Mouse (Mus musculus) bone marrow, adult 2 months (tissue): Measurements from ENCODE around the gene Ptpn13. TPM values are rescaled to one million over a fixed set of nuclear protein-coding genes. Genes with fewer than 3 reads are reported as not detected.
A peak's percentile ranks its signal among the peaks of the same experiment; 100 is the strongest.

Source experiments
- H3K27ac ChIP-seq: fragments of 200-500 bp; 2 replicates; pipeline ENCODE4 v1.5.1; 2012; ENCODE audit warnings: low read depth, mild to moderate bottlenecking, control low read depth, inconsistent platforms, low read length; ENCODE audit not compliant: control insufficient read depth, poor library complexity, insufficient read depth
- H3K4me1 ChIP-seq: fragments of 200-500 bp; 2 replicates; pipeline ENCODE4 v1.6.1; 2011; ENCODE audit warnings: low read length; ENCODE audit not compliant: control insufficient read depth, insufficient read depth
- H3K4me3 ChIP-seq: fragments of 200-500 bp; replicated peaks from 2 replicates; pipeline ENCODE3; 2011; ENCODE audit warnings: mild to moderate bottlenecking, low read depth, low read length, control low read depth; ENCODE audit not compliant: control insufficient read depth
- CTCF ChIP-seq: fragments of 200-500 bp; IDR thresholded peaks from 2 replicates; pipeline ENCODE4 v1.5.1; 2011; ENCODE audit warnings: low read length, control low read depth; ENCODE audit not compliant: control insufficient read depth, insufficient read depth
- POLR2A ChIP-seq: fragments of 200-500 bp; IDR thresholded peaks from 2 replicates; pipeline ENCODE4 v1.6.1; 2011; ENCODE audit warnings: low read depth, mild to moderate bottlenecking, control low read depth, low read length, borderline replicate concordance; ENCODE audit not compliant: control insufficient read depth
- WGBS: fragments of 180-500 bp; shearing (Covaris S2); methylation state at CpG from one replicate; pipeline ENCODE4 v1.1.7; 2018; 5-methylcytosine and 5-hydroxymethylcytosine counted together
- polyA plus RNA-seq: library from polyadenylated mRNA; stranded (reverse); fragments of >200 nt; gene quantifications from 2 replicates; pipeline ENCODE4 v1.2.4, GENCODE M21; 2011; ENCODE audit warnings: low replicate concordance; ENCODE audit not compliant: missing spikeins, insufficient read depth, insufficient read length

Ptpn13 gene
- polyA plus RNA-seq, 1 experiment: 2.4 TPM

DNA sequence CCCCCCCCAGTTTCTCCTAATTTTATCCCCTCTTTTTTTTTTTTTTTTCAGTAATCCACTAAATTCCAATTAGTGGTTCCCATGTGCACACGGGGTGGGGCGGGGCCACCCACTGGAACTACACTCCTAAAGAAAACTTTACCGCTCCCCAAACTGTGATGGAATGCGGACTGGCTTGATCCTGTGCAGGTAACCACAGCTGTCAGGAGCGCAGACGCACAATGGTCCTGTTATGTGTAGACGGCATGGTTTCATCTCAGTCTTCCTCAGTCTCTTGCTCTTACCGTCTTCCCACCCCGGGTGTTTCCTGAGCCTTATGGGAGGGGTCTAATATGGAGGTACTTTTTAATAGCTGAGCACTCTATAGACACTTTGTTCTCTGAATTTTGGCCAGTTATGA is 7.0 kb upstream of the Ptpn13 start:
- no peak overlapping the region for H3K27ac ChIP-seq
- 85% methylated on average over 9 of the region's 9 CpGs for WGBS
- H3K4me3 ChIP-seq: no peak overlapping the region
- no peaks in the 10 kb centered on the region for H3K4me1 ChIP-seq
- TF ChIP-seq POLR2A (no peak), CTCF (no peak)

DNA sequence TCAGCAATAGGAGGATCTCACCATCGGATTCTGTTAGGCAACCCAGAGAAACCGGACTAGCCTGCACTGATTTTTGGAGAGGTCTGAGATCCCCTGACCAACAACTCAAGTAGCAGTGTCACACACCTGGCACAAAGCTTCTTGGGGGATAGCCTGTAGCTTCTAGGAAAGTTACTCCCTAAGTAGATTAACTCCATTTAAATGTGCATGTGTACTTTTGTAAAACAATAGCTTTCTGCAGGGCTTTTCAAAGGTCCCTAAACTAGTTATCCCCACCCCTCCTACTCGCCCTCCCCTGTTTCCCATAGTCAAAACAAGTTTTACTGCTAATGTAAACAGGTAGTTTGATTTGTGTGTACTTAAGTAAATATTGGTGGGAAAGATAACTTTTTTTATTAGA is 6.1 kb upstream of the Ptpn13 start:
- Histone ChIP-seq H3K4me1 (no peaks in the 10 kb centered on the region), H3K27ac (no peak overlapping the region), H3K4me3 (no peak overlapping the region)
- WGBS: 80% methylated on average over 3 of the region's 3 CpGs
- TF ChIP-seq CTCF (no peak), POLR2A (no peak)

DNA sequence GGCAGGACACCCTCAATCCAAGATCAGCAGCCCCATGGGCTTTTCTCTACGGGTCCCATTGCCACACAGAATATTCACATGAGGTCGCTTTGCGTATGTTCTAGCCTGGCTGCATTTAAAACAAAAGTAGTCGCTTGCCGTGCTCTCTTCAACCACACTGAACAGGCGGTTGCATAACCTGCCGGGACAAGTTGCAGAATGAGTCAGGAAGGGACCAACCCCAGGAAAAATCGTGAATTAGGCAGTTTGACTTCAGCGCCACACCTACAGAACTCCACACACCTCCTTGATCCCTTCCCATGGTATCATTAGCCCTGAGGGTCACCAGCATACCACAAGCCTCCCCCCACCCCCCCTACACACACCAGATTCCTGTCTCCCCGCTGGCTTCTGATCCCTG is 4.4 kb upstream of the Ptpn13 start:
- Histone ChIP-seq H3K4me3 (no peak overlapping the region), H3K4me1 (no peaks in the 10 kb centered on the region), H3K27ac (no peak overlapping the region; the same call in 1 of the 2 replicates)
- WGBS: 48% methylated on average over 10 of the region's 10 CpGs
- TF ChIP-seq CTCF: no peak
- no peak for TF ChIP-seq POLR2A

DNA sequence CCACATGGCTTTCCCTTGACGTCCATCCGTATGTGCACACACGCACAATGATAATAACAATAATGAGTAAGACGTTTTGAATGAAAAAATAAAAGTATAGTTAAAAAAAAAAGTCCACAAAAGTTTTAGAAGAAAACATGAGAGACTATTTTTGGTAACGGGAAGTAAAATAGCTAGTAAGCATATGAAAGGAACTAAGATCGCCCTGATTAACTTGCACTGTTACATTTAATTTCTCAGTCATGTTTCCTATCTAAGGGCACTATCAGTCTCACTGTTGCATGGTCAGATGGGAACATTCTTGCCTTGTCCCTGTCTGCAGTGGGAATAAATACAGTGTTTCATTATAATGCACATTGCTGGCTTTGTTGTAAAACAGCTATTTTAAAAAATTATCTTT is 2.4 kb upstream of the Ptpn13 start:
- Histone ChIP-seq H3K4me1 (no peaks in the 10 kb centered on the region), H3K27ac (no peak overlapping the region), H3K4me3 (no peak overlapping the region)
- WGBS: 35% methylated on average over 6 of the region's 6 CpGs
- TF ChIP-seq POLR2A: no peak
- TF ChIP-seq CTCF: no peak

GRCm38 (mm10) chr5:103423305-103423926 is 1.6 kb upstream of the Ptpn13 start:
- H3K4me3 ChIP-seq: no peak overlapping the region
- TF ChIP-seq CTCF (no peak), POLR2A (no peak)
- H3K4me1 ChIP-seq: no peaks in the 10 kb centered on the region
- no peak overlapping the region for H3K27ac ChIP-seq
- 37% methylated on average over 6 of the region's 6 CpGs for WGBS

- H3K27ac ChIP-seq: no peak overlapping the region
- WGBS: 61% methylated on average over 5 of the region's 5 CpGs
- H3K4me3 ChIP-seq: no peak overlapping the region
- H3K4me1 ChIP-seq: no peaks in the 10 kb centered on the region
- TF ChIP-seq CTCF (no peak), POLR2A (no peak)
Observed at GRCm38 (mm10) chr5:103423927-103424315, 1.1 kb upstream of the Ptpn13 start.

DNA sequence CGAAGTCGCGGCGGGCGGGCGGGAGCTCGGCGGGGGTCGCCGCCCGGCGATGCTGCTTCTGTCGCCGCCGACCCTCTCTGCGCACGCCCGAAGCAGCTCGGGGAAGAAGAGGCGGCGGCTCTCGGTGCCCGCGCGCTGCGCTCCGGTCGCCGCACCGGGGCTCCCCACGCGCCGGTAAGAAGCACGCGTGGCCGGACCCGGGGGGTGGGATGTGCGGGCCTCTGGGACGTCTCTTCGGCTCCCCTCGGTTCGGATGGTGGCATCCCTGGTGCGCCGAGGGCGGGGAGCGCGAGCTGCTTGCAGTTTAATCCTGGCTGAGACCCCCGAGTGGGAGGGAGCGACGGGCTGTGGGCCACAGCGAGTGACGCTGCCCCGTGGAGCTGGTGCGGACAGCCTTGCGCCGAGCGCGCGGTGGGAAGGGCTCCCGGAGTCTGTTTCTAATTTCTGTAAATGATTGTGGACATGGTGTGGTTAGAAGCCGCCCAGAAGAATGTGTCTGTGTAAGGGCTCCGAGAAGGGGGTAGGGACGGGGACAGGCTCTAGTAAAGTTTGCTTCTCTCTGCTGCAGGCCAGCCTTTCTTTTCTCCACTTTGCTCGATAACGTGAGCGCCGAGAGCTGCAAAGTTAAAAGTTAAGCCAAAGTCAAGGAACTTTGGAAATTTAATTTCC is 505 bp downstream of the Ptpn13 start:
- under 1% methylated on average over 64 of the region's 67 CpGs for WGBS
- TF ChIP-seq POLR2A: no peak
- TF ChIP-seq CTCF: no peak
- H3K4me3 ChIP-seq: peak overlapping the region; percentile 26
- no peak overlapping the region; the same call in 1 of the 2 replicates for H3K27ac ChIP-seq
- no peaks in the 10 kb centered on the region for H3K4me1 ChIP-seq

DNA sequence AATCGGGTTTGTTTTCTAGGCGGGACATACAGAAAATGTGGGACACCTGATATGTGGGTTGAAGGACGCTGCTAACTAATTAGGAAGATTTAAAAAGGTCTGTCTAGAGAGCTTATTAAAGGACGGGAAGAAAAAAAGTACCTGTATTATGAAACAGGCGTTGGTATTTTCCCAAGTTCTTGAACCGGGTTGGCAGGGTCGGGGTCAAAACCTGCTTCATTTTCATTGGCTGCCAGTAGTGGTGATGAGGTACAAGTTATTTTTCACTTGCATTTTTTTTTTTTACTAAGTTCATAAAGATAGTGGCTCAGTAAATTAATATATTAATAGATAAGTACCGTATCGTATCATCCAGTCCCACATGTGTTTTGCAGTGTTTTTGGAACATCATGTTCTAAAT is 1.3 kb downstream of the Ptpn13 start:
- no peak overlapping the region for H3K4me3 ChIP-seq
- TF ChIP-seq POLR2A (no peak), CTCF (no peak)
- WGBS: 26% methylated on average over 9 of the region's 9 CpGs

DNA sequence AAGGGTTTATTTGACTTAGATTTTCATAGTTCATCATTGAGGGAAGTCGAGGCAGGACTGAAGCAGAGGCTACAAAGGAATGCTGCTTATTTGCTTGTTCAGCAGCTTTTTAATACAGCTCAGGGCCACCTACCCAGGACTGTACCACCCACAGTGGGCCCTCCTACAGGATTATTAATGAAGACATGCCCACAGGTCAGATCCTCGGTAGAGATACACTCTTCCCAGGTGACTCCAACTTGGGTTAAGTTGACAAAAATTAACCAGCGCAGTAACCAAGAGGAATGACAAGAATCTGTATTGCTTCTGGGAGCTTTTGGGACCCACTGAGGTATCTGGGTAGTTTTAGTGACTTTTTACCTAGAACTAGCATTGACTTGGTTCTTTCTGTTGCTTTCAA is 6.0 kb downstream of the Ptpn13 start:
- Histone ChIP-seq H3K4me3 (no peak overlapping the region), H3K4me1 (no peaks in the 10 kb centered on the region), H3K27ac (no peak overlapping the region)
- 77% methylated on average over 3 of the region's 3 CpGs for WGBS
- TF ChIP-seq CTCF: no peak
- TF ChIP-seq POLR2A: no peak

More for the DNA sequence above, 1.3 kb downstream of the Ptpn13 start:
- Histone ChIP-seq H3K27ac (no peak overlapping the region), H3K4me1 (no peaks in the 10 kb centered on the region)
